Mouse (Mus musculus): ENCODE measurements around the gene Rapgef4.

DNA sequence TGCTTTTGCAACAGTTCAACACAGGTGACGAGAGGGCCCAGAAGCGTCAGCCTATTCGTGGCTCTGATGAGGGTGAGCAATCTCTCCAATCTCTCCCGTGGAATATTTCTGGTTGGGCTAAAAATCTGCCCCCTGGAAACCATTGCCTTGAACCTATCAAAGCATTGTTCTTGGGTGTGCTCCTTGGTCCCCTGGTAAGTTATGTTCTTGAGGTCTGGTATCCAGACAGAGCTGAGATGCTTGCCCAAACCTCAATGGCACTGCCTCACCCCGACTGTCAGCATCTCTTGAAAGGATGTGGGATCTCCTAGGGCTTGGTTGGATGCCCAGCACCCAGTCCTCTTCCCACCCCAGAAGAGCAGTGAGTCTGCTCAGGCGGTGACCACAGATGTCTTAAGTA lies 245.0 kb downstream of the Rapgef4 start:
- TF ChIP-seq CTCF (IDR thresholded peaks at IDR 0.05; ENCODE audit: control insufficient read depth, insufficient read depth, insufficient read length) = no peak
- TF ChIP-seq MAX (IDR thresholded peaks at IDR 0.05) = no peak
- TF ChIP-seq CEBPB (IDR thresholded peaks at IDR 0.05; ENCODE audit: low read depth) = no peak
- no peak for TF ChIP-seq USF1 (IDR thresholded peaks at IDR 0.05; ENCODE audit: low read depth)
